Mouse (Mus musculus): ENCODE measurements around the gene Olfr539.
"Not testable (repeated sequence)": the region's sequence is repeated elsewhere in the genome, so short reads cannot be mapped to it uniquely, and the experiment has no call there.

Gene Olfr539

DNA sequence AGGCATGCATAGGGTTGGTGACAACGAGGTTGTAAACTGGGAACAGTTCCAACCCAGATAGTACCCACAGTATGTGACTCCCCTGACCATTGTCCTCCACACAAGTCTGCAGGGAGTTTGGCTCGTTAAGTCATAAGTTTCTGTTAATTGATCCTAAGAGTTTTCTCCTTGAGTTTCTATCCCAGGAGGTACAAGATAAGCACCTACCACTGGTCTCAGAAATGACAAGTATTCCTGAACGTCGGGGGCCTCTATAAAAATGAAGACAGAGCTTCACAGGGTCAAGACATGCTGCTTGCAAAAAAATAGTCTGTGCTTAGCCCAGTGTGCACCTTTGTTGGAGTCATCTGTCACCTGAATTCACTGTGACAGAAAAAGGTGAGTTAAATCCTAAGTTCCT is at the start of gene Olfr539:
TSS of gene Olfr539 (plus strand) at position 301 of the 400 bp plus-strand sequence.
- DNase-seq (ENCODE audit: low spot score), result no peak

DNA sequence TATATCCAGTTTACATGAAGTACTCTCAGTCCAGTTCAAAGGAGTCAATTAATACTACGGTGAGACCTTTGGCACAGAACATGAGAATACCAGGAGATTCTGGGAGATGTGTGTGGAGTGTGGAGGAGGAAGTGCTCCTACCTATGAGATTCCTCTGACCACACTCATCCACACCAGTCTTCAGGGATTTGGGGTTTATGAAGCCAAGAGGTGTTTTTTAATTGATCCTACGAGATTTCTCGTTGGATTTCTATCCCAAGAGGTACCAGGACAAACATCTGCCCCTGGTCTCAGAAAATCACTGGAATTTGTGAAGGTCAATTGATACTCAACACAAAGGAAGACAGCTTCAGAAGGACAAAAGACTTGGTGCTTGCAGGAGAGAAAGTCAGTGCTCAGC is 31.1 kb upstream of the Olfr539 start, which contains the start of gene Olfr61:
TSS of gene Olfr61 (plus strand) at position 301 of the 400 bp plus-strand sequence.
- DNase-seq (ENCODE audit: low spot score), result not testable (repeated sequence)

DNA sequence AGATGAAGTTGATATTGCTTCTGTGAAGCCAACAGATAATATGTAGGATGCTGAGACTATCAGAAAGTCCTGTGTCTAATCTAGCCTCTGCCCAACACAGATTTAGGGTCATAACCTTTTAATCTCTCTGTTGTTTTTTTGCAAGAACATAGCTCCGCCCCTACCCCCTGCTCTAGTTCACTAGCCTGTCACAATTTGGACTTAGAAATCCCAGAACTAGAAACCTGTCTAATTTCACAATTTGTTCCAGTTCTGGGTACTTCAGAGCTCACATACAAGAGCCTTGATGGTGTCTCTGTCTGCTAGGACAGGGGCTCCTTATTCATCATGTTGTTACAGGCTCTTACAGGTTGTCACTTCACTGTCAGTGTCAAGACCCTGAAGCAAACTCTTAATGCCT is 29.2 kb upstream of the Olfr539 start:
- no peak for DNase-seq (ENCODE audit: low spot score)

DNA sequence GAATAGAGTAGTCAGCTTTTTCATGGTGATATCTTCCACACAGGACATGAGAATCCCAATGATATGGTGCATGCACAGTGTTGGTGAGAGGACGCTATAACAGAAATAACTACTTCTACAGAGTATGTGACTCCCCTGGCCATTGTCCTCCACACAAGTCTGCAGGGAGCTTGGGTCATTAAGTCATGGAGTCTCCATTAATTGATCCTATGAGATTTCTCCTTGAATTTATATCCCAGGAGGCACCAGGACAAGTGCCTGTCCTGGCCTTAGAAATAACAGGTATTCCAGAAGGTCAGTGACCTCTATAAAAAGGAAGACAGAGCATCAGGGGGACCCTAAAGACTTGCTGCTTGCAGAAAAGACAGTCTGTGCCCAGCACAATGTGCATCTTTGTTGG is 13.6 kb upstream of the Olfr539 start, which contains the start of gene Olfr53:
TSS of gene Olfr53 (plus strand) at position 301 of the 400 bp plus-strand sequence.
- DNase-seq (ENCODE audit: low spot score), result no peak

DNA sequence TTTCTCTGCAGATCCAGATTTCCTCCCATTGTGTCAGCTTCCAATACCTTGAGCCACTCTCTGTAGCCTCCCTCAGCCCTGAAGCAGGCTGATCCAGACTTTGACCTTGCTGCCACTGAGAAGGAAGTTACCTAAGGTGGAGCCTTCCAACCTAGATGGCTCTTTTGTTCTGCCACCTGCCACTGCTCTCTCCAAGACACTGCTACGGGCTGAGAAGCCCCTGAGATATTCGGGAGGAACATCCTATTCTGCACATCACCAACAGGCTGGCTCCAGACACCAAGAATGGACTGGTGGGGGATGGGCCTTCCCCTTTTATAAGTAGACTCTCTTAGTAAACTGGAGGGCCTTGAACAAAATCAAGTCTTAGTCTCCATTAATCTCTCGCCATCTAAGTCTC is 11.0 kb downstream of the Olfr539 start:
- DNase-seq (ENCODE audit: low spot score), result not testable (repeated sequence)

DNA sequence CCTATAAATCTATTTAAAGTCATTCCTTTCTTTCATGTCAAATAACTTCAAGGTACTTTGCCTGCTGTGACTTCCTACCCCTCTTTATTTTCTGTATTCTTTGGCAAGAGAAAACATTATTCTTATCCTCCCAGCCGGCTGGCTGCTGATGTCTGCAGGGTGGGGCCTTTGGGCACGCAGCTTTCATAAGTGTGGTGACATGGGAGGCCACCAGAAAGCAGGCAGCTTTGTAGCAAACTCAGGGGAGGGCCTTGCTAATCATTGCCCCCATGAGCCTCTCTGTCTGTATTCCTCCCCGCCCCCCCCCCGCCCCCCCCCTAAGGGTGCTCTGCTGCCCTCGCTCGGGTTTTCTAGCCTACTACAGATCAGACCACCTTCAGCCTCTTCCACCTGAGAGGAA is 16.1 kb downstream of the Olfr539 start:
- no peak for DNase-seq (ENCODE audit: low spot score)

DNA sequence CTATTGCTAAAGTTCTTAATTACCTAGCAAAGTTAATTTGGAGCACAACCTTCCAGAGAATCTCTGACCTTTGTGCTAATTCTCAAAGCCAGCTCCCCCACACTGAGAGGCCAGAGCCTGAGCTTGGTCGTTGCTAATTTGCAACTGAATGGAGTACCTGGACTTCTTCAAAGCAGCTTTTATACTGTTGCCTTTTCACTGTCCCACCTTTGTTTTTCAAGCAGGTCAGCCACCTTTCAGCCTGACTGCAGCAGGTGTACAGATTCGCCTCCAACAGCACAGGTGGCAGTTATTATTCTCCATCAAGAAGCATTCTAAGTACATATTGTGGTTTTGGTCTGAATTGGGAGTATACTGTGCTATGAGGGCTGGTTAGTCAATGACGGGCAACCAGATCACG is 19.9 kb downstream of the Olfr539 start:
- not testable (repeated sequence) for DNase-seq (ENCODE audit: low spot score)

DNA sequence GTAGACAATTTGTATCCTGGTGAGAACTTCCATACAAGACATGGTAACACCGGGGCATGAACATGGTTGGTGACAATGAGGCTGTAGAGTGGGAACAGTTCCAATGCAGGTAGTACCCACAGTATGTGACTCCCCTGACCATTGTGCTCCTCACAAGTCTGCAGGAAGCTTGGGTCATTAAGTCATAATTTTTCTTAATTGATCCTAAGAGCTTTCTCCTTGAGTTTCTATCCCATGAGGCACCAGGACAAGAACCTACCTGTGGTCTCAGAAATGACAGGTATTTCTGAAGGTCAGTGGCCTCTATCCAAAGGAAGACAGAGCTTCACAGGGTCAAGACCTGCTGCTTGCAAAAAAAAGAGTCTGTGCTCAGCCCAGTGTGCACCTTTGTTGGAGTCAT is 21.9 kb downstream of the Olfr539 start, which contains the start of gene Olfr45:
TSS of gene Olfr45 (plus strand) at position 301 of the 400 bp plus-strand sequence.
- no peak for DNase-seq (ENCODE audit: low spot score)

DNA sequence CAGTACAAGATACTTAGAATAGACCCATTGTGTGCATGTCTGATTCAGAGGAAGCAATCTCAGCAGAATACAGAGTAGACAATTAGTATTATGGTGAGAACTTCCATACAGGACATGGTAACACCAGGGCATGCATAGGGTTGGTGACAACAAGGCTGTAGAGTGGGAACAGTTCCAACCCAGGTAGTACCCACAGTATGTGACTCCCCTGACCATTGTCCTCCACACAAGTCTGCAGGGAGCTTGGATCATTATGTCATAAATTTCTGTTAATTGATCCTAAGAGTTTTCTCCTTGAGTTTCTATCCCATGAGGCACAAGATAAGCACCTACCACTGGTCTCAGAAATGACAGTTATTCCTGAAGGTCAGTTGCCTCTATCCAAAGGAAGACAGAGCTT is 37.2 kb downstream of the Olfr539 start, which contains the start of gene Olfr541:
TSS of gene Olfr541 (plus strand) at position 301 of the 400 bp plus-strand sequence.
- no peak for DNase-seq (ENCODE audit: low spot score)

DNA sequence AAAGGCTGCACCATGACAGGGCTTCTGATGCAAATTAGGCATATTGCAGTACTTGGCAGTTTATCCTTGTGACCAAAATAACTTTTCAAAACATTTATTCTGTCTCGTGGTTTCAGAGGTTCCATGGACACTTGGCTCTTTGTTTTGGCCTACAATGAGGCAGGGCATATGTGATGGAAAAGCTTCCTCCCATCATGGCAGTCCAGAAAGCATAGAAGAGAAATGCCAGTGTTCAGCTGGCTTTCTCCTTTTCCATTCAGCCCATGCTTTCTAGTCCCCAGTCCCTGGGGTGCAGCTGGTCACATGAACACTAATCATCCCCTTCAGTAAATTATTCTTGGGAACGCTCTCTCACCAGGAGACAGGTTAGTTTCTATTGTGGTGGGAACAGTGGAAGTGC is 46.6 kb downstream of the Olfr539 start:
- DNase-seq (ENCODE audit: low spot score), result no peak

DNA sequence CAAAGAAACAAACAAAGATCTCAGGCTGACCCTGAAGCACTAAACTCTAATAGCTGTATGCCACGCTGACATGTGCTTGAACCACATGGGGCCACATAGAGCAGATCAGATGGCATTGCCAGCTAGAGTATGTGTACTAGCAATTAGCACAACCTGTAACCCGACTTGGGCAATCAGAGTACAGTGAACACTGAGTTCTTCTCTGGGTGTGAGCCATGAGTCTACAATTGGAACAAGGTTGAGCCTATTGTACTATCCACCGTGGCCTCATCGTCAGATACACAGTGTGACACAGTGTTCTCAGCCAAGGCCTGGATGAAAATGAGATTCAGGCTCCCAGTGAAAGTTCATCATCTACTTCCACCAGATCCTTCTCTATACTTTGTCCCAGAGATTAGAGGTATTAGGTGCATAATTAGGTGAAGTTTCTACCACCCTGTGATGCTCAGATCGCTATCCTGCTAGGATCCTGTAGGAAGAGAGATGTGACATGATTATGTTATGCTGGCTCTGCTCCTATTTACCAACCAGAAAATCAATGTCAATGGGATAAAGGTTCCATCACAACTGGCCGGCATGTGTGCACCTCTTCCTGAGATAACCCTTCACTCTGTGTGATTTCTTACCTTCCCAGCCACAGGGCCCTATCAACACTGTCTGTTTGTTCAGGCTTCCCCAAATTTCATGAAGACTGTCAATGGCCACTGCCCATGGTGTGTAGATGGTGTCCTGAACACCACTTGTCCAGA is 48.0 kb downstream of the Olfr539 start:
- no peak for DNase-seq (ENCODE audit: low spot score)

DNA sequence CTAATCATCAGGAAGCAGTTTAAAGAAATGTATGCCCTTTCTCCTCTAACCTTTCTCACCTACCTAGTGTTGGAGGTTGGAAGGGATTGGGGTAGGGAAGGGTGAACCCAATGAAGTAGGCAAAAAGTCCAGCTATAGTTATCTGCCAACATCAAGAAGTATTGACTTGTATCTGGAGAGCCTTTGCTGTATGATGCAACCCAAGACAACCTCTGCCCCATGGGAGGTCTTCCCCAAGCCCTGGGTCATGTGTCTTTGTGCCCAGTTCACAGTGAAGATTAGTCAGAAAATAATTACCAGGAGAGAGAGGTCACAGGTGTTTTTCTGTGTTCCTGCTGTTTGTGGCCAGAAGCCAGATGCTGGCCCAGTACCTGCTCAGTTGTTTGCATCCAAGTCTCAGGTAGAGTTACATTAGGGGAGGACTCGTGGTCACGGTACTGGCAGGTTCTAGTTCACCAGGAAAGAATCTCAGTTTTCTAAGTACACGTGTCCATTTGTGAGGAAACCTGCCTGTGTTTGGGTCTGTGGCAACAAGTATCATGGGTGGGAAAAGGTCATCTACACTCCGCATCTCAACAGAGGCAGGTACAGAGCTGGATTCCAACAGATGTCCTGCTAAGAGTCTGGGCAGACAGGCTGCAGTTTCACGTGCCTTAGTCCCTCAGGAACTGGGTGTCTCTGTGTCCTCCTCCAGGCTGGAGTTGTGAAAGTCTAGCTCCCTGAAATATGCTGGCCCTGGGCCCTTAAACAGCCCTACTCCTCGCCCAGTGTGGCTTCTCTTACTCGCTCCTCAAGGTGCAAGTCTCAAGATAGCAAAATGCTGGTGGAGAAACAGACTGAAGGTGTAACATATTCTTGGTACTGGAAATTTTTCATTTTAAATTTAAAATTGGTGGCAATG is 57.7 kb downstream of the Olfr539 start:
- DNase-seq (ENCODE audit: low spot score), result no peak

DNA sequence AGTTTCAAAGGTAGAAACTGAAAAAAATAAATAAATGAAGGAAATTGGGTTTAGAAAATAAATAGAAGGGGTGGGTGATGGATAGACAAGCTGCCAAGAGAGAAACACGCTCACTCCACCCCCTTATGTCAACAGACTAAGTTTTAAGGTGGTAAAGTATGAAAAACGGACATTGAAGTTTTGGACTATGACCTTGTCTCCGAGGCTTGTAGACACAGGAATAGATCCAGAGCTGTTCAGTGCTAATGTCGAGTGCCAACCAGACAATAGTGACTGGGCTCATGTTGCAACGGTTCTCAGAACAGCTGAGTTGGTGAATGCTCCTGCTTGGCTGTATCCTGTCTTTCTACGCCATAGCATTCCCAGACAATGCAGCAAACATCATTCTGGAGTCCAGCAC is 61.4 kb downstream of the Olfr539 start:
- no peak for DNase-seq (ENCODE audit: low spot score)

DNA sequence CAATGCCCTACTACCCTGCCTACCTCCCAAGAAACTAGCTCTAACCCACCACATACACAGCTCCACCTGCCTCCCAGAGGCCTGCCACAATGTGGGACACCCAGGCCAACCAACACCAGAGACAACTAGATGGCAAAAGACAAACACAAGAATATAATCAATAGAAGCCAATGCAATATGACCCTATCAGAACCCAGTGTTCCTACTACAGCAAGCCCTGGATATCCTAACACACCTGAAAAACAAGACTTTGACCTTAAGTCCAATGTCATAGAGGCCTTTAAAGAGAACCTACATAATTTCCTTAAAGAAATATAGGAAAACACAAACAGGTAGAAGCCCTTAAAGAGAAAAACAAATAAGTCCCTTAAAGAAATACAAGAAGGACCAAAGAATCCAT is 65.8 kb downstream of the Olfr539 start:
- DNase-seq (ENCODE audit: low spot score), result no peak
